Mouse (Mus musculus): ENCODE results near the gene Tmem151a. TPM values are rescaled to one million over a fixed set of nuclear protein-coding genes. Genes with fewer than 3 reads are reported as not detected.
A peak's percentile ranks its signal among the peaks of the same experiment; 100 is the strongest.

The Tmem151a gene
- total and polyA plus RNA-seq, 2 experiments, result under 0.01 to 0.24 TPM

DNA sequence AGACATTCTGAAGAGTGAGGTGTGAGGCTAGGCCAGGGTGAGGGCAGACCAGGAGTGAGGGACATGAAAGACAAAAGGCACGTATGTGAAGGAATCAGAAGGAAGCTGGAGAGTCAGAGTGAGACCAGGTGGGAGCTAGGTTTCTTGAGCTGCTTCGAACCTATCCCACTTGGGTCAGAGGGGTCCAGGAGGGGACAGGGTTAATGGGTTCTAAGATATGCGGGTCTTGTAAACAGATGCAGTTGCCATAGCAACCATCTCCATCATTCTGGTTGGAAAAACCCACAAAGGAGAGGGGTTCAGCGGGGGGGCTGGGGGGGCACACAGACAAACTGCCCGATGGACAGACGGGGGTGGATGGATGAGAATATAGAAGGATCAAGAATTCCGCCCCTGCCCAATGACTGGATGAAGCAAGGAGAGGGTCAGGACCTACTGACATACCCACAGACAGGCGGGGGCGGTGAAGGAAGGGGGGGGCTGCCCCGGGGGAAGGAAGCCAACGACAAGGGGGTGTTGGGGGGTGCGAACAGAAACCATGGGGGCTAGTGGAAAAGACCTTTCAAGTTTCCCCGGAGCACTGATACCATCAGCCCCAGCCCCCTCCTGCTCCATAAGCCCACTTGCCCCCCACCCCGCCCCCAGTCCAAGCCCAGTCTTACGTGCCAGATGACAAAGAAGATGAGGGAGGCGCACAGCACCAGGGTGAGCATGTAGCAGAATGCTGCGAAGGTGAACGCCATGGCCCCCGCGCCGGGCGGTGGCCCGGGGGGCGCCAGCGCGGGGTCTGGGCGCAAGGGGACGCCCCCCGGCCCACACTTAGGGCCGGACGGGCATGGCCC is 12.4 kb upstream of the Tmem151a start:
- peak overlapping the region; percentile 37; the same call in 1 of the 2 replicates for H3K9ac ChIP-seq (ENCODE audit: low read depth, low read length)
- peaks cover 1% of the 10 kb centered on the region; the same call in 1 of the 2 replicates for H3K4me1 ChIP-seq (ENCODE audit: control insufficient read depth, insufficient read depth, low read length)
- no peak overlapping the region; the same call in 1 of the 2 replicates for H3K4me3 ChIP-seq (ENCODE audit: insufficient read depth, low read depth, low read length)
- no peak overlapping the region for H3K27ac ChIP-seq (replicated peaks; ENCODE audit: insufficient read depth, low read depth, low read length)
- DNase-seq (ENCODE audit: extremely low read depth, low read depth, low spot score), result no peak
- no peaks in the 10 kb centered on the region for H3K79me2 ChIP-seq (ENCODE audit: control insufficient read depth, insufficient read depth, low read length)
- no peaks in the 10 kb centered on the region for H3K27me3 ChIP-seq (ENCODE audit: control insufficient read depth, insufficient read depth, low read length)
- 12% methylated on average over 26 of the region's 31 CpGs for WGBS
- no peak for TF ChIP-seq POLR2A (IDR thresholded peaks at IDR 0.05; ENCODE audit: extremely low read depth, insufficient read depth, low read length)
- no peak for TF ChIP-seq CTCF (IDR thresholded peaks at IDR 0.05; ENCODE audit: low read depth, low read length)
- peaks cover 12% of the 10 kb centered on the region for H3K36me3 ChIP-seq (ENCODE audit: control insufficient read depth, insufficient read depth, low read length)

DNA sequence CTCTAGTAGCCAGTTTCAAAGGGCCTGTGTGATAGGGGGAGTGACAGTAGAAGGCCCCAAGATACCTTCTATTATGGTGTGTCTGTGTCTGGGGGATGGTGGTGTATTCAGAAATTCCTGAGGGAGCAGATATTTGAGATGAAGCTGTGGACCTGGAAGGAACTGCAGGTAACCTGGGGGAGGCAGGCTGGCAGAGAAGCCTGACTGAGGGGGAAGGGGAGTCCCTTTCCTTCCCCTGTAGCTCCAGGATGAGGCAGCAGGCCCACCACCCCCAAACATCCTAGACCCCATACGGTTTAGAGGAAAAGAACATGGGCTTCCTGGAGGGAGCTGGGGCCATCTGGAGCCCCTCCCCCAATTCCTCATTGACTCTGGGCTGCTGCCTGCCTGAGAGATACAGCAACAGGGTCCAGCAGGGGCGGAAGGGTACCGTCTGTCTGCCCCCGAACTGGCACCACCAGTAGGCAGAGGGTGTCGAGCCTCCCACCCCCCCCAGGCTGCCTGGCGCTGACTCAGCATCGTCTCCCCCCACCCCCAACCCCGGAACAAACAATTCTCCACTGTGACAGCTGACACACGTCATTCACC is 10.7 kb upstream of the Tmem151a start:
- 7% methylated on average over 9 of the region's 9 CpGs for WGBS
- H3K4me1 ChIP-seq (ENCODE audit: control insufficient read depth, insufficient read depth, low read length), result peaks cover 1% of the 10 kb centered on the region; the same call in 1 of the 2 replicates
- no peak overlapping the region for H3K9ac ChIP-seq (ENCODE audit: low read depth, low read length)
- H3K27me3 ChIP-seq (ENCODE audit: control insufficient read depth, insufficient read depth, low read length), result no peaks in the 10 kb centered on the region
- no peak for DNase-seq (ENCODE audit: extremely low read depth, low read depth, low spot score)
- H3K4me3 ChIP-seq (ENCODE audit: insufficient read depth, low read depth, low read length), result no peak overlapping the region
- no peaks in the 10 kb centered on the region for H3K79me2 ChIP-seq (ENCODE audit: control insufficient read depth, insufficient read depth, low read length)
- H3K36me3 ChIP-seq (ENCODE audit: control insufficient read depth, insufficient read depth, low read length), result no peaks in the 10 kb centered on the region; the same call in 1 of the 2 replicates
- no peak overlapping the region for H3K27ac ChIP-seq (replicated peaks; ENCODE audit: insufficient read depth, low read depth, low read length)
- TF ChIP-seq CTCF (IDR thresholded peaks at IDR 0.05; ENCODE audit: low read depth, low read length) (no peak), POLR2A (IDR thresholded peaks at IDR 0.05; ENCODE audit: extremely low read depth, insufficient read depth, low read length) (no peak)

DNA sequence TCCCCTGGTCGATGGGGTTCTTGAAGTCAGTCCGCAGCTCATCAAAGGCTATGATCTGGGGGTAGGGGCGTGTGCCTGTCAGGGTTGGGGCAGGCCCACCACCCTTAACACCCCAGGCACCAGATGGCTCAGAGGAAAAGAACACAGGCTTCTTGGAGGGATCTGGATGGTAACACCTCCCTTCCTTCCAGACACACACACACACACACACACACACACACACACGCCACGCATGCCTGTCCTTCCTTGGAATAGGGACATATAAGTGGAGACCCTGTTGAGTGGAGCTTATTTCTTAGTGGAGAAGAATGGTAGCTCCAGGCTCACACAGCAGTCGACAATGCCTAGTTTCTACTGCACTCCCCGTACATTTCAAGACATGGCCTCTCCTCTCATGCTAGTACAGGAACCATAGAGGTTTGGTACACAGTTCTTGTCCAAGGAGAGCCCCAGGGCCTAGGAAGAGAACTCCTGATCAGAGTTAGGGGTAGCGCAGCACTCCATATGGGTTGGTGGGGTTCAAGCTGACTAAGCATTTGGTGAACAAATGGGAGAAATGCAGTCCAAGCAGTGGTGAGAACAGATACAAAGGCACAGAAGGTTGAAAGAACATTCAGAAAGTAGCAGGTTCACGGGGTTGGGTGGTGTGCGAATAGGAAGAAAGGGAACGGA is 9.6 kb upstream of the Tmem151a start:
- no peak overlapping the region for H3K4me3 ChIP-seq (ENCODE audit: insufficient read depth, low read depth, low read length)
- H3K4me1 ChIP-seq (ENCODE audit: control insufficient read depth, insufficient read depth, low read length), result peaks cover 1% of the 10 kb centered on the region; the same call in 1 of the 2 replicates
- 43% methylated on average over 11 of the region's 11 CpGs for whole genome bisulfite sequencing
- H3K79me2 ChIP-seq (ENCODE audit: control insufficient read depth, insufficient read depth, low read length), result no peaks in the 10 kb centered on the region
- TF ChIP-seq POLR2A (IDR thresholded peaks at IDR 0.05; ENCODE audit: extremely low read depth, insufficient read depth, low read length) (no peak), CTCF (IDR thresholded peaks at IDR 0.05; ENCODE audit: low read depth, low read length) (no peak)
- H3K36me3 ChIP-seq (ENCODE audit: control insufficient read depth, insufficient read depth, low read length), result no peaks in the 10 kb centered on the region
- H3K9ac ChIP-seq (ENCODE audit: low read depth, low read length), result no peak overlapping the region
- H3K27ac ChIP-seq (replicated peaks; ENCODE audit: insufficient read depth, low read depth, low read length), result no peak overlapping the region
- H3K27me3 ChIP-seq (ENCODE audit: control insufficient read depth, insufficient read depth, low read length), result no peaks in the 10 kb centered on the region
- no peak for DNase-seq (ENCODE audit: extremely low read depth, low read depth, low spot score)

GRCm38 (mm10) chr19:5094243-5094632 is 8.9 kb upstream of the Tmem151a start:
- no peaks in the 10 kb centered on the region for H3K79me2 ChIP-seq (ENCODE audit: control insufficient read depth, insufficient read depth, low read length)
- no peaks in the 10 kb centered on the region for H3K36me3 ChIP-seq (ENCODE audit: control insufficient read depth, insufficient read depth, low read length)
- peaks cover 2% of the 10 kb centered on the region; the same call in 1 of the 2 replicates for H3K4me1 ChIP-seq (ENCODE audit: control insufficient read depth, insufficient read depth, low read length)
- no peaks in the 10 kb centered on the region for H3K27me3 ChIP-seq (ENCODE audit: control insufficient read depth, insufficient read depth, low read length)
- TF ChIP-seq CTCF (IDR thresholded peaks at IDR 0.05; ENCODE audit: low read depth, low read length) (peak; percentile 86), POLR2A (IDR thresholded peaks at IDR 0.05; ENCODE audit: extremely low read depth, insufficient read depth, low read length) (no peak)
- peak; percentile 44 for DNase-seq (ENCODE audit: extremely low read depth, low read depth, low spot score)
- H3K4me3 ChIP-seq (ENCODE audit: insufficient read depth, low read depth, low read length), result no peak overlapping the region
- 1% methylated on average over 21 of the region's 21 CpGs for WGBS
- no peak overlapping the region for H3K9ac ChIP-seq (ENCODE audit: low read depth, low read length)
- H3K27ac ChIP-seq (replicated peaks; ENCODE audit: insufficient read depth, low read depth, low read length), result no peak overlapping the region

- Histone ChIP-seq H3K4me3 (ENCODE audit: insufficient read depth, low read depth, low read length) (no peak overlapping the region), H3K27ac (replicated peaks; ENCODE audit: insufficient read depth, low read depth, low read length) (no peak overlapping the region), H3K4me1 (ENCODE audit: control insufficient read depth, insufficient read depth, low read length) (peaks cover 6% of the 10 kb centered on the region; the same call in 1 of the 2 replicates), H3K9ac (ENCODE audit: low read depth, low read length) (no peak overlapping the region), H3K36me3 (ENCODE audit: control insufficient read depth, insufficient read depth, low read length) (no peaks in the 10 kb centered on the region), H3K79me2 (ENCODE audit: control insufficient read depth, insufficient read depth, low read length) (no peaks in the 10 kb centered on the region), H3K27me3 (ENCODE audit: control insufficient read depth, insufficient read depth, low read length) (no peaks in the 10 kb centered on the region)
- TF ChIP-seq CTCF (IDR thresholded peaks at IDR 0.05; ENCODE audit: low read depth, low read length) (no peak), POLR2A (IDR thresholded peaks at IDR 0.05; ENCODE audit: extremely low read depth, insufficient read depth, low read length) (no peak)
- WGBS, result 78% methylated on average over 12 of the region's 12 CpGs
- no peak for DNase-seq (ENCODE audit: extremely low read depth, low read depth, low spot score)
These were observed 8.3 kb upstream of the Tmem151a start for GRCm38 (mm10) chr19:5093481-5094242.
